Mouse (Mus musculus) olfactory bulb, adult 2 months (tissue): Measurements from ENCODE around the gene Auts2.

Experiments
- CTCF ChIP-seq: fragments of 200-500 bp; IDR thresholded peaks from 2 replicates; pipeline ENCODE4 v1.5.1; 2012; ENCODE audit warnings: low read depth, mild to moderate bottlenecking, low read length, moderate library complexity; ENCODE audit not compliant: insufficient read depth
- POLR2A ChIP-seq: fragments of 200-500 bp; IDR thresholded peaks from 2 replicates; pipeline ENCODE4 v1.6.1; 2012; ENCODE audit warnings: mild to moderate bottlenecking, low read depth, low read length, moderate library complexity; ENCODE audit not compliant: insufficient read depth

DNA sequence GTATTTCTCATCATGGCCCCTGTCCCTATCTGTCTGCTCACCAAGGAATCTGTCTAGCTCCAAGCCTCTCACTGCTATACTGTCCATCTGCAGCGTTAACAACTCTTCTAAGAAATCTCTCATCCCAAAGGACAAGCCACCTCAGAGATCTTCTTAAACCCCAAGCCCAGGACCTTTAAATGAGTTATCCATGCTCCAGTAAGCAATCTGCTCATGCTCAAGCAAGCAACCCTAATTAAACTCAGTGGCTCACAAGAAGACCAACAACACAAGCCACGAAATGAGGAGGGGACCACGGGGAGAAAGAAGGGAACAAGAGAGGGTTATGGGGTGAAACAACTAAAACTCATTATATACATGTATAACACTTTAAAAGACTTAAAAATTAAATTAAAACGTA lies 535.2 kb downstream of the Auts2 start:
- no peak for TF ChIP-seq POLR2A
- TF ChIP-seq CTCF = no peak
